Mouse (Mus musculus) erythroblast, embryonic 14.5 days (primary cell): Measurements from ENCODE around the gene Synj2. TPM values are rescaled to one million over a fixed set of nuclear protein-coding genes. Genes with fewer than 3 reads are reported as not detected.

Experiments
- H3K27me3 ChIP-seq: 2 replicates; pipeline ENCODE4 v1.6.1; 2012; ENCODE audit warnings: inconsistent platforms; ENCODE audit not compliant: control insufficient read depth
- H3K36me3 ChIP-seq: 2 replicates; pipeline ENCODE4 v1.6.1; 2012; ENCODE audit warnings: mild to moderate bottlenecking, inconsistent platforms; ENCODE audit not compliant: control insufficient read depth
- H3K4me1 ChIP-seq: 2 replicates; pipeline ENCODE4 v1.6.1; 2012; ENCODE audit warnings: inconsistent platforms; ENCODE audit not compliant: control insufficient read depth
- H3K4me3 ChIP-seq: replicated peaks from 2 replicates; pipeline ENCODE3; 2012; ENCODE audit warnings: moderate library complexity, mild to moderate bottlenecking, inconsistent platforms
- H3K9me3 ChIP-seq: 2 replicates; pipeline ENCODE4 v1.6.1; 2012; ENCODE audit warnings: low read length, inconsistent platforms, mixed read lengths; ENCODE audit not compliant: control insufficient read depth
- GATA1 ChIP-seq: IDR thresholded peaks from 2 replicates; pipeline ENCODE4 v1.6.1; 2012; ENCODE audit warnings: low read length, inconsistent platforms, mixed read lengths
- TAL1 ChIP-seq: IDR thresholded peaks from 3 replicates; pipeline ENCODE4 v1.6.1; 2012; ENCODE audit warnings: low read length, inconsistent platforms, mixed read lengths
- polyA plus RNA-seq: library from polyadenylated mRNA; stranded (reverse); fragments of >175 nt; gene quantifications from 2 replicates; pipeline ENCODE4 v1.2.3, GENCODE M21; 2012

Gene Synj2
- polyA plus RNA-seq, 1 experiment = not detected

- no peaks in the 10 kb centered on the region for H3K9me3 ChIP-seq
- TF ChIP-seq GATA1 = no peak
- TF ChIP-seq TAL1 = no peak
- no peak overlapping the region for H3K4me3 ChIP-seq
- H3K4me1 ChIP-seq = peaks cover 10% of the 10 kb centered on the region
- no peaks in the 10 kb centered on the region; the same call in 1 of the 2 replicates for H3K36me3 ChIP-seq
- no peaks in the 10 kb centered on the region for H3K27me3 ChIP-seq
These were observed 59.8 kb downstream of the Synj2 start for GRCm38 (mm10) chr17:6000864-6001319.

GRCm38 (mm10) chr17:6001389-6001788, 60.3 kb downstream of the Synj2 start:
- TF ChIP-seq GATA1 (no peak), TAL1 (no peak)
- Histone ChIP-seq H3K27me3 (no peaks in the 10 kb centered on the region), H3K4me1 (peaks cover 10% of the 10 kb centered on the region), H3K4me3 (no peak overlapping the region), H3K9me3 (no peaks in the 10 kb centered on the region), H3K36me3 (no peaks in the 10 kb centered on the region; the same call in 1 of the 2 replicates)

- no peak overlapping the region for H3K4me3 ChIP-seq
- no peaks in the 10 kb centered on the region; the same call in 1 of the 2 replicates for H3K36me3 ChIP-seq
- H3K27me3 ChIP-seq = no peaks in the 10 kb centered on the region
- H3K9me3 ChIP-seq = no peaks in the 10 kb centered on the region
- no peak for TF ChIP-seq GATA1
- no peak for TF ChIP-seq TAL1
- H3K4me1 ChIP-seq = peaks cover 10% of the 10 kb centered on the region
These were observed 60.8 kb downstream of the Synj2 start for GRCm38 (mm10) chr17:6001836-6002235.

GRCm38 (mm10) chr17:6002563-6002962, 61.5 kb downstream of the Synj2 start:
- Histone ChIP-seq H3K36me3 (no peaks in the 10 kb centered on the region; the same call in 1 of the 2 replicates), H3K9me3 (no peaks in the 10 kb centered on the region), H3K4me1 (peaks cover 10% of the 10 kb centered on the region), H3K4me3 (no peak overlapping the region), H3K27me3 (no peaks in the 10 kb centered on the region)
- TF ChIP-seq GATA1 (no peak), TAL1 (no peak)

DNA sequence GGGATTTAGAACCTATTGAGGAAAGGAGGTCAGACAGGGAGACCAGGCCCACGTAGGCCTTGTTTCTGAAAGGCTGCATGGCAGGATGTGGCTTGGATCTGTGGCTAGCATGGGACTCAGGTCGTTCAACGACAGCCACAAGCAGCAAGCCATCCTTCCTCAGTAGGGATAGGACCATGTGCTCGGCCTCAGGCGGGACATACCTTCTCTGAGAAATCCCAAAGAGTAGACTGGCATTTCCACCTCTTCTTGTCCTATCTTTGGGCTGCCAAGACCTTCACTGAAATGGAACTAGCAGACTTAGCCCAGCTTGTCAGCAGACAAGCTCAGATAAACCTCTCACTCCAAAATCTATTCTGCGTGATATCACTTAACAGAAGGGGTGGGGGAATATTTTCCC, 62.6 kb downstream of the Synj2 start:
- Histone ChIP-seq H3K9me3 (no peaks in the 10 kb centered on the region), H3K36me3 (no peaks in the 10 kb centered on the region; the same call in 1 of the 2 replicates), H3K4me3 (no peak overlapping the region), H3K27me3 (no peaks in the 10 kb centered on the region), H3K4me1 (peaks cover 10% of the 10 kb centered on the region)
- TF ChIP-seq GATA1 = no peak
- TF ChIP-seq TAL1 = no peak

DNA sequence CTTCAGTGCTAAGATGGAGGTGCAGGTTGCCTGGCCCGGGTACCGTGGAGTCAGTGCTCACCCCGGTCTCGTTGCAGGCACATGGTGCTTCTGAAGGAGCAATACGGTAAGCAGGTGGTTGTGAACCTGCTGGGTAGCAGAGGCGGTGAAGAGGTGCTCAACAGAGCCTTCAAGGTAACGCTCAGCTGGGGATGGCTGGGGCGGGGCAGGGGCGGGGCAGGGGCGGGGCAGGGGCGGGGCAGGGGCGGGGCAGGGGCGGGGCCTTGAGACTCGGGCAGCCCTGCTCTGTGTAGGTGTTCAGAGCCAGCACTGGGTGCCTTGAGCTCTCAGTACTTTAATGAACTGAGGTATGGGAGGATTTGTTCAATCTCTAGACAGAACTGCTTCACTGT, 64.2 kb downstream of the Synj2 start:
- H3K4me1 ChIP-seq = peaks cover 10% of the 10 kb centered on the region
- H3K36me3 ChIP-seq = no peaks in the 10 kb centered on the region; the same call in 1 of the 2 replicates
- H3K9me3 ChIP-seq = no peaks in the 10 kb centered on the region
- H3K4me3 ChIP-seq = no peak overlapping the region
- no peaks in the 10 kb centered on the region for H3K27me3 ChIP-seq
- TF ChIP-seq GATA1 = no peak
- TF ChIP-seq TAL1 = no peak

- Histone ChIP-seq H3K27me3 (no peaks in the 10 kb centered on the region), H3K4me1 (peaks cover 10% of the 10 kb centered on the region), H3K4me3 (no peak overlapping the region), H3K9me3 (no peaks in the 10 kb centered on the region), H3K36me3 (no peaks in the 10 kb centered on the region; the same call in 1 of the 2 replicates)
- TF ChIP-seq GATA1 (no peak), TAL1 (no peak)
These were observed 64.8 kb downstream of the Synj2 start for GRCm38 (mm10) chr17:6005638-6006471.

DNA sequence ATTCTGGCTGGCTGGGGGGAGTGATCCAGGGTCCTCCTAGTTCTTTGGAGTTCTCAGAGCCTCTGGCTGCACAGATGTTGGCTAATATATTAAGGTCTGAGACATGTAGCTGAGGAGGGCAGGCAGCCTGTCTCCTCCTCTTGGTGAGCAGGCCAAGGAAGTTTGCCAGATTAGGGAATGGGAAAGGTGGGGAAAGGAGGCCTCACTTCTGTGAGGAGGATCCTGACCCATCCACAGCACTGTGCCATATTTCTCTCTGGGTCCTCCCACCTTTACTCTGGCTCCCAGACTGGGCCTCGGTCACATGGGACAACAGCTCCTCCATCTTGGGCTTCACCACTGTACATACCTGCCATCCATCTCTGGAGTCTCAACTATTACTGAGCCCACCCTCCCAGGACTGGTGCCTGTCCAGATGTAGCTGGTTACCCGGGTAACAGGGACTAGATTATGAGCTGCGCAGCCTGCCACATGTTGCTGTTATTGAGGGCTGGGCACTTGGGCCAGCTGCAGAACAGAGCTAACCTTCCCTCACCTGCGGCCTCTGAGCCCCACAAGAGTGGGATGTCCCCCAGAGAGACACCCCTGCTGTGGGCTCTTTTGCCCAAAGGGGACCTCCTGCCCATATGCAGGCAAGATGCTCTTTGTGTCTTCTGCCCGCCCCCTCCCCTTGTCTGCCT, 66.2 kb downstream of the Synj2 start:
- no peak overlapping the region for H3K4me3 ChIP-seq
- TF ChIP-seq TAL1 (no peak), GATA1 (no peak)
- H3K9me3 ChIP-seq = no peaks in the 10 kb centered on the region
- peaks cover 10% of the 10 kb centered on the region for H3K4me1 ChIP-seq
- no peaks in the 10 kb centered on the region; the same call in 1 of the 2 replicates for H3K36me3 ChIP-seq
- no peaks in the 10 kb centered on the region for H3K27me3 ChIP-seq

DNA sequence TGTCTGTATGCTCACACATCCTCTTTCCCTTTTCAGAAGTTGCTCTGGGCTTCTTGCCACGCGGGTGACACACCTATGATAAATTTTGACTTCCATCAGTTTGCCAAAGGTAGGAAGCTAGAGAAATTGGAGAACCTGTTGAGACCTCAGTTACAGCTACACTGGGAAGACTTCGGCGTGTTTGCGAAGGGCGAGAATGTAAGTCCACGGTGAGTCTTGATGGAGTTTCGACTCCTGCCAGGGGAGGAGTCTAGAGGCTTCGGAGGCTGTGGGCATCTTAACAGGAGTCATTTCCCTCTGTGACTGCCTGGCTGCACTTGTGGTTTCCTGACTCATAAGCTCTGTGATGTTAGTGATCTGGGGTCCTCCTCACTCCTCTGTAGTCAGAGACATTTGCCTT, 66.8 kb downstream of the Synj2 start:
- Histone ChIP-seq H3K9me3 (no peaks in the 10 kb centered on the region), H3K4me1 (peaks cover 10% of the 10 kb centered on the region), H3K27me3 (no peaks in the 10 kb centered on the region), H3K36me3 (no peaks in the 10 kb centered on the region; the same call in 1 of the 2 replicates), H3K4me3 (no peak overlapping the region)
- TF ChIP-seq GATA1 (no peak), TAL1 (no peak)
